Mouse (Mus musculus) G1E (cell line): ENCODE results near the gene Cables2.

Experiments
- CTCF ChIP-seq: IDR thresholded peaks from 2 replicates; pipeline ENCODE4 v1.5.1; 2012; ENCODE audit warnings: low read depth, low read length, inconsistent platforms, mixed read lengths
- GATA1 ChIP-seq: IDR thresholded peaks from 2 replicates; pipeline ENCODE4 v1.6.1; 2012; ENCODE audit warnings: borderline replicate concordance, low read length, inconsistent platforms, mixed read lengths
- POLR2AphosphoS5 ChIP-seq: IDR thresholded peaks from 2 replicates; pipeline ENCODE4 v1.6.1; 2012; ENCODE audit warnings: low read depth, low read length, inconsistent platforms; ENCODE audit not compliant: insufficient replicate concordance
- TAL1 ChIP-seq: conservative IDR thresholded peaks from 2 replicates; pipeline ENCODE4 v1.6.1; 2012; ENCODE audit warnings: low read depth, low read length, inconsistent platforms, mixed read lengths

- TF ChIP-seq TAL1 (no peak), CTCF (no peak), POLR2AphosphoS5 (no peak), GATA1 (no peak)
Observed at GRCm38 (mm10) chr2:180230482-180230881, 42.8 kb downstream of the Cables2 start.
